Mouse (Mus musculus) left cerebral cortex, postnatal 4 days (tissue): ENCODE results near the gene Nmral1. TPM values are rescaled to one million over a fixed set of nuclear protein-coding genes. Genes with fewer than 3 reads are reported as not detected.
"Not testable (repeated sequence)": the region's sequence is repeated elsewhere in the genome, so short reads cannot be mapped to it uniquely, and the experiment has no call there.

Experiments used
- DNase-seq: peaks from one replicate; pipeline ENCODE4 v3.0.0-alpha.2; 2022
- intact Hi-C: fragments of 180-260 bp; cut with DNase I; formaldehyde crosslinking; loops from one replicate; pipeline ENCODE4 v1.15.1; 2025
- total RNA-seq, 2 experiments: library from RNA; stranded (reverse); gene quantifications; 2 replicates each; pipeline ENCODE4 v1.2.3; 2021

The Nmral1 gene
- total RNA-seq, result 10 to 100 TPM; 26.6 to 28.8 TPM

DNA sequence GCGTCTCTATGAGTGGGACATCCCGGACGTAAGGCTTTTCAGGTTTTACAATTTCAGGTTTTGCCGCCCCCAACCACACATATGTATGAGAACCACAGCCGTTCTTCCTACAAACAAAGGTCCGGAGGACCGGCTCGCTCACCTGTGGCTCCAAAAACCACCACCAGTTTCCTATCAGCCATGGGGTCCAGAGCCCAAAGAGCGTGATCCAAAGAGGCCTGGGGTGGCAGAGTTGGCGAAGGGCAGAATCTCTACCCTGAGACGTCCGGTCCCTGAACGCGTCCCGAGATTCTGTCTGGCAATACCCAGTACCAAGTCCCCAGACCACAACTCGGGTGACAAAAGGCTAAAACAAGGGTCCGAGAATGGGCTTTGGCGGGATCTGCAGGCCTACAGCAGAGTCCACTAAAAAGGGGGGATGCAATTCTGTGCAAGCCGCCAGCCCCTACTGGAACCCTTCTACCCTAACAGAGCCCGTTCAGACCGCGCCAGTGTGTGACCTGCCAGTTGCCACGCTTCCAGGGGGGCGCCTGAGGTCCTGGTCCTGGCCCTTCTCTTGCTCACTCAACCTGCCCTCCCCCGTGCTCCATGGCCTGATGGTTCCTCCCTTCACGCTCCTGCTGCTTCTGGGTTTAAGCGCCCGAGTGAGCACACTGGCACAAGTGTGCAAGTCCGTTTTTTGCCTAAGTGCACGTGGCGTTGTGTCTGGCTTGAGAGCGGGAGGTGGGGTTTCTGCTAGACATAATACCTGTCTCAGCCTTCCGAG lies at the start of gene Nmral1:
Gene Nmral1 (minus strand): TSS at position 604 of the 766 bp plus-strand sequence.
- DNase-seq, result peak; percentile 81
- intact Hi-C loops, result no loop called here

- intact Hi-C loops, result no loop called here
- DNase-seq, result no peak
Measured at GRCm38 (mm10) chr16:4768719-4769118, 49.6 kb upstream of the Nmral1 start.

DNA sequence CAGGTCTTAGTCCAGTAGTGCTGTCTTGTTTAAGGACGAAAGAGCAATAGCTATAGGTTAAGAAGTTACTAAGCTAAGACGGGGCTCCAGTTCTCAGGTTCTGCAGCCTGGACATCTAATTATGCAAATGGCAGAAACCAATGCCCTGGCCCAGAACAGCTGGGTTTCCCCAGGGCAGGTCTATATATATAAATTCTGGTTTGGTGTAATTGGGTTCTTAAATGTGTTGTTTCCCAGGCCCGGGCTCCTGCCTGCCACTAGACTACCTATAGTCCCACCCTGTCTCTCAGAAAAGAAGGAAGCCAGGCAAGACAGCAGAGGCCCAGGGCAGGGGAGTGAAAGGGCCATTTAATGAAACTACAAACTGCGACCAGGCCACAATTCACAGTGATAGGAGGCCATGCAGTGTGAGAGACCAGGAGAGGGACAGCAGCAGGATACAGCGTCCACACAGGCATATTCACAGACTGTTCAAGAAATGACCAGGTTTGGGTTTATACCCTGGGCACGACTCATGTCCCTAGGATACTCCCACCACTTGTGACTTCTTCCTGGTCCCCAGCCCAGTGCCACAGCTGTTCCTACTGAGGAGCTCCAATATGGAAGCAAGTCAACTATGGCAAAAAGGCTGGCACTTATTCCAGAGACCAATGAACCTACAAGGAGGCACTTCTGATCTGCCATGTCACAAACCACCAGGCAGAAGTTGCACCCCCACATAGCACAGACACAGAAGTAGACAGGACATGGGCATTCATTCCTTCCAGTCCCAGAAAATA lies 48.0 kb upstream of the Nmral1 start:
- intact Hi-C loops, result no loop called here
- peak; percentile 56 for DNase-seq

DNA sequence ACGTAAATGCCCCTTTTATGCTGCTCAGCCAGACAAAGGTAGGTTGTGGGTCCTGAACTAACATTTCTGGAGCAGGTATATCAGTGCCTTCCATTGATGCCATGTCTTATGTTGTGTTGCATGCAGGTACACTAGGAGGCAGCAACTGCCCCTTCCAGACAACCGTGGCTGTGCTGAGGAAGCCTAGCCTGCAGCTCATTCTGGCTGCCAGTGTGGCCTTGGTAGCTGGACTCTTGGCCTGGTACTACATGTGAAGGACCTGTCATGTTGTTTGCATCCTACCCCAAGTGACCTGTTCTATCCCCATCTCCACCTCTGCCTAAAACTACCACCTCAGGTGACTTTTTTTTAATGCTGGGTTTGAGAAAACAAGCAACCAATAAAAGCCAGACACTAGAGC lies 46.7 kb upstream of the Nmral1 start:
- DNase-seq, result no peak
- intact Hi-C loops, result no loop called here

GRCm38 (mm10) chr16:4763276-4763675 lies 44.1 kb upstream of the Nmral1 start:
- no peak for DNase-seq
- intact Hi-C loops, result no loop called here

DNA sequence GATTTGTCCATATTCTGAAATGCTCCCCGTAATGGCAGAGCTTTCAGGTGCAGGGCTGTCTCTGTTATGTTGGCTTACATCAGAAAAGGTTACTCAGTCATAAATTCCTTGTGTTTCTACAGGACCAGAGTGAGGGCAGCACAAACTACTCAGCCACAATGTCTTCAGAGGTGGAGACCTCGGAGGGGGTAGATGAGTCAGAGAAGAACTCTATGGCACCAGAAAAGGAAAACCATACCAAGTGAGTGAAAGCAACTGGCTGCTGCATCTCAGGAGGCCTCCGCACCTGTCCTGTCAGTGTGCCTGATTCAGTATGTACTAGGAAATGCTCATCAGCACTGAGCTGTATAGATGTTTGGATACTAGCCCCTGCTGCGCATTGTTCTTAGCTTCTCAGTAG lies 43.3 kb upstream of the Nmral1 start:
- intact Hi-C loops, result no loop called here
- DNase-seq, result no peak

GRCm38 (mm10) chr16:4756660-4757335 lies 37.6 kb upstream of the Nmral1 start:
- DNase-seq, intact Hi-C loops: not testable (repeated sequence)

DNA sequence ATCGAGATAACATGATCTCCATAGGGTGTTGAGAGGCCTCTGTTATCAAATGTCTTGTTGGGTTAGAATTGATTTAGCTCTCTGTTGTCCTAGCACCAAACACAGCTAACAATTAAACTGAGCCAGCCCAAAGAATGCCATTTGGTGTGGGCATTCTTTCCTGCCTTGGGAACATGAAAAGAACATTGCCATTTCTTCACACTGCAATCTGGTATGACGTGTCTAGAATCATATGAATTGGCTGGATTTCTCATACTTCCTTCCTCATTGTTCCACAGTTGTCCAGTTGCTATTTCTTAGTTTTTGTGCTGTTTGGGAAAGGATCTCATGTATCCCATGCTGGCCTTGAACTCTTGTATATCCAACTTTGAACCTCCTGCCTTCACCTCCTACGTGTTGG lies 34.9 kb upstream of the Nmral1 start:
- no peak for DNase-seq
- intact Hi-C loops, result no loop called here

GRCm38 (mm10) chr16:4752155-4752554 lies 33.0 kb upstream of the Nmral1 start:
- intact Hi-C loops, result no loop called here
- DNase-seq, result no peak

- no peak for DNase-seq
- intact Hi-C loops, result no loop called here
Measured at GRCm38 (mm10) chr16:4742186-4742585, 23.0 kb upstream of the Nmral1 start.

GRCm38 (mm10) chr16:4739994-4740393 lies 20.8 kb upstream of the Nmral1 start:
- no peak for DNase-seq
- intact Hi-C loops, result no loop called here

DNA sequence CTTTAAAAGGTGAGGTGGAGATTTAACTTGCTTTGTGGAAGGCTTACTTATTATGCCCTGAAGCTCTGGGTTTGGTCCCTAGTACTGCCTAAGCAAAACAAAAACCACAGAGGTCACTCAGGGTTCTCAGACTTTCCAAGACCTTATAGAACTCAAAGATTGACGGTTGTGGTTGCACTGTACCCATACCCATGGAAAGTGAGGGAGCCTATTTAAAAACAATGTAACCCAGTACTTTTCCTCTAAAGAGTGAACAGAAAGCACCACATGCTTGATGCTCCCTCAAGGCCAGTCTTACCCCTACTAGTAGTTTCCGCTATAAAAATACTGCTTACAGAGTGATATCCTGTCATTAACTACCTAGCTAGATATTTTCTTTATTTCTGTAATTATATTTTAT lies 17.1 kb upstream of the Nmral1 start:
- DNase-seq, result no peak
- intact Hi-C loops, result no loop called here

GRCm38 (mm10) chr16:4730776-4731358 lies 11.7 kb upstream of the Nmral1 start:
- no peak for DNase-seq
- intact Hi-C loops, result no loop called here

GRCm38 (mm10) chr16:4727963-4728362 lies 8.8 kb upstream of the Nmral1 start:
- no peak for DNase-seq
- intact Hi-C loops, result no loop called here

GRCm38 (mm10) chr16:4727526-4727925 lies 8.4 kb upstream of the Nmral1 start:
- no peak for DNase-seq
- intact Hi-C loops, result no loop called here

DNA sequence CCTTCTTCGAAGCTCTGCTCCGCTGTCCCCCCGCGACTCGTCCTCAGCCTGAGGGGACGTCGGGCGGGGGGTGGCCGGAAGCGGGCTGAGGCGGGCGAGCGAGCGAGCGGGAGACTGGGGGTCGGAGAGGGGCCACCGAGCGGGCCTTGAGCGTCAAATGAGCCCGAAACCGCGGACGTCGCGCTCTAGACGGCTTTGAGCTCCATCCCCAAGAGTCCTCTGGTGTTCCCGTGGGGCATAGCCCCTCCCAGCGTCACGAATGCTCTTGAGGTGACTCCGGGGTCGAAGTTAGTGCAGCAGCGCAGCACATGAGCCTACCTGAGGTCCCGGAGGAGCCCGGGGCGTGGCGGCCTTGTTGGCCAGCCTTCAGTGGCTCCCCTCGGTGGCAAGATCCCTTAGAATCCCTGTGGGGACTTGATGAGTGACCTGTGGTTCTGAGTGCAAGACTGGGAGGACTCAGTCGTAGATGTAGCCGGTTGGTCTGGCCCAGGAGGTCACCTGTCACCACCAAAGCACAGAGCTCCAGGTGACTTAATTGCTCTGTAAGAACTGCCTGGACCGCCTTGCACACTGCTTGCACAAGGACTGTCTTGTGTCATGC lies 7.5 kb upstream of the Nmral1 start:
- intact Hi-C loops, result no loop called here
- no peak for DNase-seq

DNA sequence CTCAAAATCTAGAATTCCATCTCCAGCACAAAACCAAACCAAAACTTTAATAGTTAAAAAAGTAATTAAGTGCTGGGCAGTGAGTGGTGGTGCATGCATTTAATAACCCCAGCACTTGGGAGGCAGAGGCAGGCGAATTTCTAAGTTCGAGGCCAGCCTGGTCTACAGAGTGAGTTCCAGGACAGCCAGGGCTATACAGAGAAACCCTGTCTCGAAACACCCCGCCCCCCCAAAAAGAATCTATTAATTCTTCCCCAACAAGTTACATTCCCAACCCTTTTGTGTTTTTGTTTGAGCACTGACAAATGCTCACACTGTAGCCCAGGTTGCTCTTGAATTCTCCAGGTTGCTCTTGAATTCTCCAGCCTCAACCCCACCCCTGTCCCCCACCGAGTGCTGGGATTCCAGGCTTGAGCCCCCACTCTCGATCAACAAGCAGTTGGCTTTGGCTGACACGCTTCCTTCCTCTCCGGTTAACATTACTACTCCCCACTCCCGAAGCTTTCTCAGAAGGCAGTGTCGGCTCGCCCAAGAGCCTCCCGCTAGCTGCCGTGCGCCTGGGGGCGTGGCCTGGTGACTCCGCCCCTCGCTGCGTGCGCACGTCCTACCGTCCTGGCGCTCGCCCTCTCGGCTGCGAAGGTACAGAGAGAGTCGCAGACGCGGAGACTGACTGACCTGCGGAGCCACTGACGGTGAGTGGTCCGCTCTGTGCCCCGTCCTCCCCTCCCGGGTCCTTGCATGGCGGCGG lies 6.8 kb upstream of the Nmral1 start, which contains the start of gene Hmox2:
Gene Hmox2 (plus strand): TSS at position 582 of the 748 bp plus-strand sequence.
- peak; percentile 91 for DNase-seq
- intact Hi-C loops, result no loop called here

DNA sequence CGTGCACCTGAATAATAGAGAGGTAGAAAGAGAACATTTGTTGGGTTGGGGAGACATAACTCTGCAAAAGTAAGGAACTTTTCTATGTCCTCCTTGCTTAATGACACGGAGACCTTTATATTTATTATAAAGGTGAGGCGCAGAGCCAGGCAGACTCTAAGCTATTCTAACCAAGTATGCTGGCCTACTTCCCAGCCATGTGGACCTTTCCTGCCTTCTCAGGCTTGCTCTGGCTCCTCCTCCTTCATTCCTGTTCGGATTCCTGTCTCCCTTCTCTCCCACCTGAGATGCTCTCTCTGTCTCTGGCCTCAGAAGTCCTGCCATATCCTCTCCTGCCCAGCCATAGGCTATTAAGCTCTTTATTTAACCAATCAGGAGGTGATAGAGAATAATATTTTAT lies 6.1 kb upstream of the Nmral1 start:
- DNase-seq, result no peak
- intact Hi-C loops, result no loop called here

DNA sequence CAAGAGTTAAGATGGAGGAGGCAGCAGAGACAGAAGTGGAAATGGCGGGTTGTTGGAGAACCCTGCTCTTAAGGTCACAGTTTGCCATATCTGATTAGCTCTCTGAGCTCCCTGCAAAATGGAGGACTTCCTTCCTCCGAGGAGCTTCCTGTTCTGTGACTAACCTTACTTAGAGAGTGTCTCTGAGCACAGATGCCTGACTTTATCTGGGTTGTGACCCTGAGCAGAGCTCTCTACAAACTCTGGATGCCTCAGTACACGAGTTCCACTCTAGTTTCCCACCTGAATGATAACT lies 3.7 kb upstream of the Nmral1 start:
- intact Hi-C loops, result no loop called here

More for the DNA sequence above, 3.7 kb upstream of the Nmral1 start:
- DNase-seq, result no peak
